Mouse (Mus musculus) MEL (cell line): ENCODE results near the gene Mrps36. TPM values are rescaled to one million over a fixed set of nuclear protein-coding genes. Genes with fewer than 3 reads are reported as not detected.
A peak's percentile ranks its signal among the peaks of the same experiment; 100 is the strongest.

Experiments
- DNase-seq: peaks from one replicate; pipeline ENCODE4 v3.0.0; 2011; ENCODE audit warnings: low read depth, low spot score
- H3K27ac ChIP-seq: 2 replicates; pipeline ENCODE4 v1.5.1; 2012; ENCODE audit warnings: low read depth, mild to moderate bottlenecking, control low read depth, low read length, moderate library complexity; ENCODE audit not compliant: control insufficient read depth
- H3K27me3 ChIP-seq, 2 experiments: fragments of 150-350 bp in 1 of 2; sonication (generic) in 1 of 2; 2 replicates each; pipeline ENCODE4 v1.6.1; 2012; ENCODE audit warnings: low read length in 2 of 2, mild to moderate bottlenecking in 2 of 2, improper control_type of control experiment in 1 of 2, moderate library complexity in 1 of 2; ENCODE audit not compliant: insufficient read depth in 2 of 2, control insufficient read depth in 1 of 2
- H3K36me3 ChIP-seq, 2 experiments: 2 replicates each; pipeline ENCODE4 v1.6.1; 2012 to 2014; ENCODE audit warnings: low read length in 2 of 2, improper control_type of control experiment in 1 of 2, inconsistent platforms in 1 of 2, mild to moderate bottlenecking in 1 of 2; ENCODE audit not compliant: insufficient read depth in 2 of 2, control insufficient read depth in 1 of 2
- H3K4me1 ChIP-seq, 2 experiments: fragments of 150-350 bp in 1 of 2; sonication (generic) in 1 of 2; 2 replicates each; pipeline ENCODE4 v1.6.1; 2012; ENCODE audit warnings: low read length in 2 of 2, improper control_type of control experiment in 1 of 2, mild to moderate bottlenecking in 1 of 2; ENCODE audit not compliant: insufficient read depth in 2 of 2, control insufficient read depth in 1 of 2
- H3K4me3 ChIP-seq, 2 experiments: fragments of 150-350 bp in 1 of 2; sonication (generic) in 1 of 2; 2 replicates each; pipeline ENCODE4 v1.5.1; 2012; ENCODE audit warnings: low read depth in 2 of 2, low read length in 2 of 2, mild to moderate bottlenecking in 2 of 2, moderate library complexity in 2 of 2, control low read depth in 1 of 2, improper control_type of control experiment in 1 of 2; ENCODE audit not compliant: control insufficient read depth in 1 of 2, insufficient read depth in 1 of 2
- H3K79me2 ChIP-seq: 2 replicates; pipeline ENCODE4 v1.6.1; 2012; ENCODE audit warnings: mild to moderate bottlenecking, low read length, moderate library complexity; ENCODE audit not compliant: control insufficient read depth, poor library complexity, insufficient read depth
- H3K9ac ChIP-seq: 2 replicates; pipeline ENCODE4 v1.6.1; 2012; ENCODE audit warnings: low read depth, mild to moderate bottlenecking, control low read depth, low read length, moderate library complexity; ENCODE audit not compliant: control insufficient read depth, poor library complexity, severe bottlenecking
- H3K9me3 ChIP-seq: fragments of 150-350 bp; sonication (generic); replicated peaks from 2 replicates; pipeline ENCODE4 v1.6.1; 2012; ENCODE audit warnings: mild to moderate bottlenecking, low read length, improper control_type of control experiment, moderate library complexity; ENCODE audit not compliant: insufficient read depth
- BHLHE40 ChIP-seq: IDR thresholded peaks from 2 replicates; pipeline ENCODE4 v1.6.1; 2012; ENCODE audit warnings: low read depth, mild to moderate bottlenecking, inconsistent platforms, low read length, improper control_type of control experiment, borderline replicate concordance
- CHD1 ChIP-seq: IDR thresholded peaks from 2 replicates; pipeline ENCODE4 v1.6.1; 2012; ENCODE audit warnings: low read depth, mild to moderate bottlenecking, inconsistent platforms, low read length, improper control_type of control experiment
- CHD2 ChIP-seq: IDR thresholded peaks from 2 replicates; pipeline ENCODE4 v1.6.1; 2011; ENCODE audit warnings: low read length, improper control_type of control experiment
- CTCF ChIP-seq, 3 experiments: IDR thresholded peaks in 2 of 3; conservative IDR thresholded peaks in 1 of 3; 2 replicates each; pipeline ENCODE4 v1.5.1; 2011 to 2012; ENCODE audit warnings: low read length in 3 of 3, low read depth in 2 of 3, mild to moderate bottlenecking in 2 of 3, improper control_type of control experiment in 1 of 3, inconsistent platforms in 1 of 3, mixed read lengths in 1 of 3, moderate library complexity in 1 of 3; ENCODE audit not compliant: control insufficient read depth in 1 of 3, insufficient read depth in 1 of 3, poor library complexity in 1 of 3, severe bottlenecking in 1 of 3
- E2F4 ChIP-seq: IDR thresholded peaks from 2 replicates; pipeline ENCODE4 v1.6.1; 2011; ENCODE audit warnings: low read depth, low read length, improper control_type of control experiment, borderline replicate concordance
- ELF1 ChIP-seq: IDR thresholded peaks from 2 replicates; pipeline ENCODE4 v1.6.1; 2014; ENCODE audit warnings: low read depth, mild to moderate bottlenecking, inconsistent platforms, low read length, improper control_type of control experiment, moderate library complexity
- EP300 ChIP-seq, 2 experiments: IDR thresholded peaks; 2 replicates each; pipeline ENCODE4 v1.6.1; 2011; ENCODE audit warnings: improper control_type of control experiment in 2 of 2, low read length in 2 of 2, low read depth in 1 of 2, mild to moderate bottlenecking in 1 of 2
- ETS1 ChIP-seq: IDR thresholded peaks from 2 replicates; pipeline ENCODE4 v1.6.1; 2012; ENCODE audit warnings: low read depth, mild to moderate bottlenecking, inconsistent platforms, low read length, improper control_type of control experiment, moderate library complexity
- HCFC1 ChIP-seq: IDR thresholded peaks from 2 replicates; pipeline ENCODE4 v1.6.1; 2012; ENCODE audit warnings: low read depth, mild to moderate bottlenecking, inconsistent platforms, low read length, improper control_type of control experiment, moderate library complexity
- MAFK ChIP-seq: IDR thresholded peaks from 2 replicates; pipeline ENCODE4 v1.6.1; 2011; ENCODE audit warnings: low read depth, mild to moderate bottlenecking, low read length, improper control_type of control experiment, borderline replicate concordance
- MAX ChIP-seq: IDR thresholded peaks from 2 replicates; pipeline ENCODE4 v1.6.1; 2011; ENCODE audit warnings: low read length, improper control_type of control experiment
- MAZ ChIP-seq: IDR thresholded peaks from 2 replicates; pipeline ENCODE4 v1.6.1; 2012; ENCODE audit warnings: low read depth, mild to moderate bottlenecking, inconsistent platforms, low read length, improper control_type of control experiment
- MYB ChIP-seq: IDR thresholded peaks from 2 replicates; pipeline ENCODE4 v1.6.1; 2011; ENCODE audit warnings: mild to moderate bottlenecking, low read depth, low read length, improper control_type of control experiment
- MYC ChIP-seq: IDR thresholded peaks from 2 replicates; pipeline ENCODE4 v1.6.1; 2011; ENCODE audit warnings: low read depth, mild to moderate bottlenecking, low read length, improper control_type of control experiment, moderate library complexity
- NELFE ChIP-seq: IDR thresholded peaks from 2 replicates; pipeline ENCODE4 v1.6.1; 2011; ENCODE audit warnings: low read depth, low read length, improper control_type of control experiment
- NRF1 ChIP-seq: IDR thresholded peaks from 2 replicates; pipeline ENCODE4 v1.6.1; 2014; ENCODE audit warnings: low read depth, mild to moderate bottlenecking, inconsistent platforms, low read length, improper control_type of control experiment, moderate library complexity; ENCODE audit not compliant: poor library complexity, insufficient read depth, severe bottlenecking
- POLR2A ChIP-seq, 2 experiments: IDR thresholded peaks; 2 replicates each; pipeline ENCODE4 v1.6.1; 2011 to 2012; ENCODE audit warnings: low read length in 2 of 2, mild to moderate bottlenecking in 2 of 2, control low read depth in 1 of 2, improper control_type of control experiment in 1 of 2, low read depth in 1 of 2, moderate library complexity in 1 of 2; ENCODE audit not compliant: control insufficient read depth in 1 of 2, insufficient read depth in 1 of 2, poor library complexity in 1 of 2
- POLR2AphosphoS2 ChIP-seq: IDR thresholded peaks from 2 replicates; pipeline ENCODE4 v1.6.1; 2011; ENCODE audit warnings: low read length, improper control_type of control experiment
- RAD21 ChIP-seq: IDR thresholded peaks from 2 replicates; pipeline ENCODE4 v1.6.1; 2011; ENCODE audit warnings: mild to moderate bottlenecking, low read depth, low read length, improper control_type of control experiment
- SMC3 ChIP-seq: IDR thresholded peaks from 2 replicates; pipeline ENCODE4 v1.6.1; 2011; ENCODE audit warnings: low read depth, low read length, improper control_type of control experiment
- TAL1 ChIP-seq: IDR thresholded peaks from 2 replicates; pipeline ENCODE4 v1.6.1; 2012; ENCODE audit warnings: mild to moderate bottlenecking, inconsistent platforms, low read length, moderate library complexity, mixed read lengths
- TBP ChIP-seq: IDR thresholded peaks from 2 replicates; pipeline ENCODE4 v1.8.0; 2011; ENCODE audit warnings: low read depth, low read length, improper control_type of control experiment
- TCF12 ChIP-seq: IDR thresholded peaks from 2 replicates; pipeline ENCODE4 v1.6.1; 2014; ENCODE audit warnings: low read depth, mild to moderate bottlenecking, inconsistent platforms, low read length, improper control_type of control experiment, moderate library complexity
- UBTF ChIP-seq: IDR thresholded peaks from 2 replicates; pipeline ENCODE4 v1.6.1; 2012; ENCODE audit warnings: low read depth, mild to moderate bottlenecking, inconsistent platforms, low read length, improper control_type of control experiment, moderate library complexity, borderline replicate concordance; ENCODE audit not compliant: insufficient read depth
- USF1 ChIP-seq: IDR thresholded peaks from 2 replicates; pipeline ENCODE4 v1.6.1; 2014; ENCODE audit warnings: low read depth, mild to moderate bottlenecking, inconsistent platforms, low read length, improper control_type of control experiment, moderate library complexity
- USF2 ChIP-seq, 2 experiments: IDR thresholded peaks; 2 replicates each; pipeline ENCODE4 v1.6.1; 2011 to 2012; ENCODE audit warnings: improper control_type of control experiment in 2 of 2, low read length in 2 of 2, borderline replicate concordance in 1 of 2, inconsistent platforms in 1 of 2, low read depth in 1 of 2, mild to moderate bottlenecking in 1 of 2; ENCODE audit not compliant: insufficient read depth in 1 of 2
- ZKSCAN1 ChIP-seq: IDR thresholded peaks from 2 replicates; pipeline ENCODE4 v1.6.1; 2012; ENCODE audit warnings: low read depth, mild to moderate bottlenecking, inconsistent platforms, low read length, improper control_type of control experiment, moderate library complexity
- ZMIZ1 ChIP-seq: IDR thresholded peaks from 2 replicates; pipeline ENCODE4 v1.6.1; 2012; ENCODE audit warnings: low read depth, mild to moderate bottlenecking, inconsistent platforms, low read length, improper control_type of control experiment, moderate library complexity
- ZNF384 ChIP-seq: IDR thresholded peaks from 2 replicates; pipeline ENCODE4 v1.6.1; 2012; ENCODE audit warnings: low read depth, mild to moderate bottlenecking, inconsistent platforms, low read length, improper control_type of control experiment
- polyA plus RNA-seq, 2 experiments: library from polyadenylated mRNA; stranded (reverse) in 1 of 2; unstranded in 1 of 2; fragments of >175 nt in 1 of 2; fragments of >200 nt in 1 of 2; gene quantifications; 2 replicates each; pipeline versions ENCODE4 v1.2.1 to v1.2.4; 2012; ENCODE audit warnings: low replicate concordance in 2 of 2, low read depth in 1 of 2; ENCODE audit not compliant: insufficient read length in 2 of 2, insufficient read depth in 1 of 2, missing spikeins in 1 of 2
- total RNA-seq: library from RNA; depleted of rRNA; stranded (reverse); fragments of 300-350 nt; gene quantifications from 2 replicates; pipeline ENCODE4 v1.2.3, GENCODE M21; 2012

Mrps36 gene
- total and polyA plus RNA-seq, 3 experiments, result 73.1 to 91.1 TPM; not detected in 1

DNA sequence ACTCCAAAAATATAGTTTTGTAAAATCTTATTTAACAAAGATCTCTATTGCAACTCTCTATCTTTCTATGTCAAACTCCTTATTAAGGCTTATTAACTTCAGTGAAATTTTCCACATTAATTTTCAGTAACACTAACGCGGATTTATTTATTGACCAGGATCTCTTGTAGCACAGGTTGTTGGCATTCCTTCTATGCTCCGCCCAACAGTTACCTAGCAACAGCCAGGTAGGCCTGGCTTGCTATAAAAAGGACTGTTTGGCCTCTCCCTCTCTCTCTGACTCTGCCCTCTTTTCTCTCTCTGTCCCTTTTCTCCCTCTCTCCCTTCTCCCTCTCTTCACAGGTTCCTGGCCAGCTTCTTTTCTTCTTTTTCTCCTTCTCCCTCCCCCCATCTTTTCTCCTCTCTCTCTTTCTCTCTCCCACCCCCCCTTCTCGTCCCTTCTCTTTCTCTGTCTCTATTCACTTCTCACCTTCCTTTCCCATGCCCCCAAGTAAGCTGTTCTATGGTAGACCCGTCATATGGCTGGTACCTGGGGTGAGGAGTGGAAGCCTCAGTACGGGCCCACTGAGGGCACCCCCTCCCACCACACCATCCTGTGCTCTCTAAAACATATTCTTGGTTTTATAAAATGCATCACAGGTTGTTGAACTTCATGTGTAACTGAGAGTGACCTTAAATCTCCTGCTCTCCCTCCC, 43.0 kb upstream of the Mrps36 start:
- Histone ChIP-seq H3K27me3 (no peaks in the 10 kb centered on the region), H3K79me2 (peaks cover 27% of the 10 kb centered on the region), H3K27ac (no peak overlapping the region), H3K36me3 (peaks cover 26 to 27% of the 10 kb centered on the region in 2 experiments), H3K9ac (no peak overlapping the region), H3K9me3 (no peaks in the 10 kb centered on the region), H3K4me3 (no peak overlapping the region), H3K4me1 (peaks cover 8 to 18% of the 10 kb centered on the region in 2 experiments)
- DNase-seq, result no peak
- TF ChIP-seq TBP, result no peak
- no peak for TF ChIP-seq TCF12
- no peak for TF ChIP-seq MAZ
- TF ChIP-seq NRF1, result no peak
- TF ChIP-seq MAX, result no peak
- TF ChIP-seq CTCF (IDR thresholded peaks at IDR 0.05 in 2 of 3, conservative IDR thresholded peaks at IDR 0.05 in 1 of 3; ENCODE audit: control insufficient read depth in 1 of 3, insufficient read depth in 1 of 3, low read depth in 2 of 3, low read length in 3 of 3, poor library complexity in 1 of 3, severe bottlenecking in 1 of 3), result no peak
- TF ChIP-seq ELF1, result no peak
- no peak for TF ChIP-seq HCFC1
- TF ChIP-seq E2F4, result no peak
- no peak for TF ChIP-seq MYC
- no peak for TF ChIP-seq MYB
- no peak for TF ChIP-seq MAFK
- no peak for TF ChIP-seq RAD21
- TF ChIP-seq USF2 (IDR thresholded peaks at IDR 0.05; ENCODE audit: borderline replicate concordance in 1 of 2, insufficient read depth in 1 of 2, low read depth in 1 of 2, low read length in 2 of 2), result no peak
- TF ChIP-seq NELFE, result no peak
- TF ChIP-seq POLR2AphosphoS2, result no peak
- TF ChIP-seq POLR2A (IDR thresholded peaks at IDR 0.05; ENCODE audit: control insufficient read depth in 1 of 2, insufficient read depth in 1 of 2, low read depth in 1 of 2, low read length in 2 of 2, poor library complexity in 1 of 2), result no peak
- TF ChIP-seq ZNF384, result no peak
- TF ChIP-seq ZKSCAN1, result no peak

DNA sequence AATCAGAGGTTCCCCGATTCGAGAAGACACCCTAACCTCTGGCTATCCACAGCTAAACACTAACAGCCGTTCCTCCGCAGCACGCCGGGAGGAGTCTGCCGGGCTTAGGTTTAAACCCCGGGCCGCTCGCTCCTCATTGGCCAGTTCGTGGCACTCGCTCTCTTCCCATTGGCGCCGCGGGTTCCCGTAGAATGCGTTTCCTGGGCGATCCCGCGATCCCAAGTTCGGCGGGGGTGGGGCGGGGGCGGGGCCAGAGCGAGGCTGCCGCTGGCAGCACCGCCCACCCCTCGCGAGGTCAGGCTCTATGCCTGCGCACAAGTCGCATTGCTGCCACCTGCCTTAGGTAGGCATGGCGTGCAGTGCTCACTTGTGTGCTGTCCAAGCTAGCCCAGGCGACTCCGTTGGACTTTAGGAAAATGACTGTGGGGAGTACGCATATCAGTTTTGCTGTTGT, 42.0 kb upstream of the Mrps36 start, which contains the start of gene Ccnb1:
TSS of gene Ccnb1 (minus strand) at position 157 of the 454 bp plus-strand sequence.
- Histone ChIP-seq H3K27ac (peak within 1 kb of the TSS; percentile 84), H3K9ac (peak within 1 kb of the TSS; percentile 90), H3K4me3 (peak within 1 kb of the TSS; percentile 94 to 98), H3K9me3 (no peaks in the 10 kb centered on the region), H3K4me1 (peaks cover 8 to 18% of the 10 kb centered on the region in 2 experiments), H3K79me2 (peaks cover 27% of the 10 kb centered on the region), H3K36me3 (peaks cover 31 to 34% of the 10 kb centered on the region in 2 experiments), H3K27me3 (no peaks in the 10 kb centered on the region)
- peak; percentile 98 for DNase-seq
- peak; percentile 88 for TF ChIP-seq MYC
- no peak for TF ChIP-seq MAFK
- TF ChIP-seq SMC3, result peak; percentile 31
- TF ChIP-seq HCFC1, result peak; percentile 66
- peak; percentile 73; the same call in 1 of the 2 replicates for TF ChIP-seq POLR2AphosphoS2
- no peak for TF ChIP-seq CHD1
- TF ChIP-seq ETS1, result peak; percentile 42; the same call in 1 of the 2 replicates
- TF ChIP-seq ZMIZ1, result peak; percentile 92
- no peak for TF ChIP-seq E2F4
- peak; percentile 74 for TF ChIP-seq MAZ
- peak; percentile 95 for TF ChIP-seq NELFE
- TF ChIP-seq MYB, result no peak
- no peak for TF ChIP-seq USF1
- no peak for TF ChIP-seq BHLHE40
- peak in 1 of 2 experiments; percentile 20; a peak in 1 of 4 replicates for TF ChIP-seq EP300 (IDR thresholded peaks at IDR 0.05; ENCODE audit: low read depth in 1 of 2, low read length in 2 of 2)
- TF ChIP-seq ELF1, result no peak
- TF ChIP-seq CHD2, result peak; percentile 79
- TF ChIP-seq POLR2A (IDR thresholded peaks at IDR 0.05; ENCODE audit: control insufficient read depth in 1 of 2, insufficient read depth in 1 of 2, low read depth in 1 of 2, low read length in 2 of 2, poor library complexity in 1 of 2), result peak; percentile 99
- no peak for TF ChIP-seq RAD21
- TF ChIP-seq UBTF, result no peak
- TF ChIP-seq ZKSCAN1, result no peak
- TF ChIP-seq TAL1, result no peak
